Mouse (Mus musculus): ENCODE measurements around the gene Tbx22. TPM values are rescaled to one million over a fixed set of nuclear protein-coding genes. Genes with fewer than 3 reads are reported as not detected.

Gene Tbx22
- total RNA-seq (2021): not detected
- long read RNA-seq, experiment 1: 0 reads
- long read RNA-seq, experiment 2: 0 reads

- DNase-seq (ENCODE audit: low spot score in 2 of 2): no peak
Observed at GRCm38 (mm10) chrX:107667664-107668063, at the start of gene Tbx22. Tbx22 (plus strand) TSS chrX:107667964.

- DNase-seq (ENCODE audit: low spot score in 2 of 2): no peak
Observed at GRCm38 (mm10) chrX:107668677-107669076, 913 bp downstream of the Tbx22 start.

- DNase-seq (ENCODE audit: low spot score in 2 of 2): no peak
Observed at GRCm38 (mm10) chrX:107679203-107679602, 11.4 kb downstream of the Tbx22 start.

- DNase-seq (ENCODE audit: low spot score in 2 of 2): no peak
Observed at GRCm38 (mm10) chrX:107708584-107708983, 40.8 kb downstream of the Tbx22 start.

- no peak for DNase-seq (ENCODE audit: low spot score in 2 of 2)
Observed at GRCm38 (mm10) chrX:107723541-107723940, 55.8 kb downstream of the Tbx22 start.

Other genes with a start within 250 kb of the Tbx22 start
- gene Tent5d, start 124.6 kb downstream of the Tbx22 start, total RNA-seq (2021): not detected
- gene 2610002M06Rik, start 148.4 kb downstream of the Tbx22 start, total RNA-seq (2021): 1 to 10 TPM; 6.5 to 9.2 TPM

Measured in adrenal gland, adult 18-20 months (tissue).